Mouse (Mus musculus) right cerebral cortex, postnatal 14 days (tissue): Measurements from ENCODE around the gene Tmem136.

ENCODE experiments used
- DNase-seq: peaks from one replicate; pipeline ENCODE4 v3.0.0; 2022

The Tmem136 gene

GRCm38 (mm10) chr9:43107555-43107954 lies 8.8 kb downstream of the Tmem136 start:
- no peak for DNase-seq

- DNase-seq = no peak
Measured at GRCm38 (mm10) chr9:43107187-43107517, 9.2 kb downstream of the Tmem136 start, which contains the start of gene Arhgef12. Gene Arhgef12 (minus strand): TSS chr9:43107239.

- DNase-seq = no peak
Measured at GRCm38 (mm10) chr9:43106426-43107186, 9.8 kb downstream of the Tmem136 start.

GRCm38 (mm10) chr9:43105664-43106361 lies 10.6 kb downstream of the Tmem136 start:
- peak; percentile 94 for DNase-seq

- no peak for DNase-seq
Measured at GRCm38 (mm10) chr9:43104873-43105663, 11.3 kb downstream of the Tmem136 start.

- no peak for DNase-seq
Measured at GRCm38 (mm10) chr9:43104526-43104872, 11.9 kb downstream of the Tmem136 start.

GRCm38 (mm10) chr9:43103675-43104299 lies 12.6 kb downstream of the Tmem136 start:
- no peak for DNase-seq

GRCm38 (mm10) chr9:43102931-43103330 lies 13.4 kb downstream of the Tmem136 start:
- no peak for DNase-seq

- DNase-seq = no peak
Measured at GRCm38 (mm10) chr9:43101936-43102595, 14.3 kb downstream of the Tmem136 start.

GRCm38 (mm10) chr9:43098922-43099321 lies 17.4 kb downstream of the Tmem136 start:
- DNase-seq = no peak

- no peak for DNase-seq
Measured at GRCm38 (mm10) chr9:43097801-43098557, 18.4 kb downstream of the Tmem136 start.

GRCm38 (mm10) chr9:43096337-43096736 lies 20.0 kb downstream of the Tmem136 start:
- DNase-seq = no peak

GRCm38 (mm10) chr9:43094828-43095227 lies 21.5 kb downstream of the Tmem136 start:
- DNase-seq = no peak

GRCm38 (mm10) chr9:43093803-43094202 lies 22.6 kb downstream of the Tmem136 start:
- no peak for DNase-seq

GRCm38 (mm10) chr9:43085686-43086285 lies 30.6 kb downstream of the Tmem136 start:
- no peak for DNase-seq

GRCm38 (mm10) chr9:43084496-43085362 lies 31.6 kb downstream of the Tmem136 start:
- DNase-seq = no peak

GRCm38 (mm10) chr9:43083441-43084055 lies 32.8 kb downstream of the Tmem136 start:
- no peak for DNase-seq

GRCm38 (mm10) chr9:43078711-43079110 lies 37.7 kb downstream of the Tmem136 start:
- DNase-seq = no peak

GRCm38 (mm10) chr9:43076163-43076562 lies 40.2 kb downstream of the Tmem136 start:
- DNase-seq = no peak

- no peak for DNase-seq
Measured at GRCm38 (mm10) chr9:43074611-43075010, 41.8 kb downstream of the Tmem136 start.
